Mouse (Mus musculus) embryonic fibroblast, embryonic 13.5 days (primary cell): ENCODE results near the gene Vamp4. TPM values are rescaled to one million over a fixed set of nuclear protein-coding genes. Genes with fewer than 3 reads are reported as not detected.
"Not testable (repeated sequence)": the region's sequence is repeated elsewhere in the genome, so short reads cannot be mapped to it uniquely, and the experiment has no call there.

ENCODE experiments used
- H3K27ac ChIP-seq: 2 replicates; pipeline ENCODE4 v1.5.1; 2012; ENCODE audit warnings: low read length, control low read depth, inconsistent platforms; ENCODE audit not compliant: insufficient read depth
- H3K4me1 ChIP-seq: 2 replicates; pipeline ENCODE4 v1.6.1; 2011; ENCODE audit warnings: low read length; ENCODE audit not compliant: control insufficient read depth, insufficient read depth
- H3K4me3 ChIP-seq: 2 replicates; pipeline ENCODE4 v1.5.1; 2011; ENCODE audit warnings: mild to moderate bottlenecking, control low read depth, low read length; ENCODE audit not compliant: insufficient read depth
- CTCF ChIP-seq: IDR thresholded peaks from 2 replicates; pipeline ENCODE4 v1.5.1; 2011; ENCODE audit warnings: mild to moderate bottlenecking, control low read depth, low read length, moderate library complexity, borderline replicate concordance; ENCODE audit not compliant: insufficient read depth
- POLR2A ChIP-seq: IDR thresholded peaks from 2 replicates; pipeline ENCODE4 v1.6.1; 2011; ENCODE audit warnings: low read depth, mild to moderate bottlenecking, control low read depth, low read length, moderate library complexity
- polyA plus RNA-seq: library from polyadenylated mRNA; stranded (reverse); fragments of >200 nt; gene quantifications from 2 replicates; pipeline ENCODE4 v1.2.4, GENCODE M21; 2011; ENCODE audit warnings: low read depth; ENCODE audit not compliant: missing spikeins, insufficient read length

Gene Vamp4
- polyA plus RNA-seq, 1 experiment: 54.9 TPM

DNA sequence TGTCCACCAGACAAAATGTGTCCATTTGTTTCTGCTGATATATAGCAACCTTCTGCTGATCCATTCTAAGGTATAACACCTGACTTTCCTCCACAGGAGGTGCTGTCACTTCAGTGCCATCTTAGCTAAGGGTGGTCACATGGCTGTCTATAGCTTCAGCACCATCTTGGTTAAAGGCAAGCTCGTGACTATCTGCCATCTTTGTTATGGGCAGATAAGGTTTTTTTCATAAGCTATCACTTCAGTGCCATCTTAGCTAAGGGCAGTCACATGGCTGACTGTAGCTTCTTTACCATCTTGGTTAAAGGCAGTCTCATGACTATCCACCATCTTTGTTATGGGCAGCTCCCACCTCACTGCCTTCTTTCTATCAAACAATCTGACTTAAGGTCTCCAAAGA lies 45.2 kb downstream of the Vamp4 start:
- no peak overlapping the region for H3K27ac ChIP-seq
- no peak for TF ChIP-seq CTCF
- TF ChIP-seq POLR2A: no peak
- no peaks in the 10 kb centered on the region for H3K4me1 ChIP-seq
- no peak overlapping the region for H3K4me3 ChIP-seq

DNA sequence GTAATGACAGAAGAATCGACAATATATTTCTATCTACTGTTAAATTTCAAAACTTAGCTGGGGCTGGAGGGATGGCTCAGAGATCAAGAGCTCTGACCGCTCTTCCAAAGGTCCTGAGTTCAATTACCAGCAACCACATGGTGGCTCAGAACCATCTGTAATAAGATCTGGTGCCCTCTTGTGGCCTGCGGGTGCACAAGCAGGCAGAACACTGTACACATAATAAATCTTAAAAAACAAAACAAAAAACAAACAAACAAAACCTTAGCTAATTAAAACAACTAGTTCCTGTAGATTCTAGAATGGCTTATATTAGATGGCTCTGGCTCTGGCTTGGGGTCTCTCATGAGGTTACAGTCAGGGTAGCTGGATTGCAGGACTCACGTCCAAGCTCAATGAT lies 50.2 kb downstream of the Vamp4 start:
- TF ChIP-seq POLR2A (no peak), CTCF (peak; percentile 22; the same call in 1 of the 2 replicates)
- Histone ChIP-seq H3K4me3 (no peak overlapping the region), H3K4me1 (no peaks in the 10 kb centered on the region), H3K27ac (no peak overlapping the region)

DNA sequence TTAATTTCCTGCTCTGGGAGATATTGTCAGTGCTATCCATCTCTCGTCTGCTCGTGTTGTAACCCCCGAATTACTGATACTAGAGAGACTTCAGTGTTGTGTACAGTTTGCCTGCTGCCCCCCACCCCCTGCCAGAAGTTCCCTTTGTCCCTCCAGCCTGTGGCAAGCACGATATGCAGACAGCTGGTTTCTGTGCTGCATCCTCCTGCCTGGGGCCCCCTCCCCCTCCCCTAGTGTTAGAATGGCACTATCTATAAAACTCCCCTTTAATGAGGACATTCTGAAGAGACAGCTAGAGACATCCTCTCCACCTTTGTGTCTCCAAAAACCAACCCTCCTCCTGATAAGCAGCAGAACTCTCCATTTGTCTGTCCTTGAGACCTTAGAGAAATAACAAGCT lies 53.6 kb downstream of the Vamp4 start:
- TF ChIP-seq POLR2A (no peak), CTCF (no peak)
- H3K27ac ChIP-seq: no peak overlapping the region
- H3K4me3 ChIP-seq: no peak overlapping the region
- H3K4me1 ChIP-seq: no peaks in the 10 kb centered on the region

DNA sequence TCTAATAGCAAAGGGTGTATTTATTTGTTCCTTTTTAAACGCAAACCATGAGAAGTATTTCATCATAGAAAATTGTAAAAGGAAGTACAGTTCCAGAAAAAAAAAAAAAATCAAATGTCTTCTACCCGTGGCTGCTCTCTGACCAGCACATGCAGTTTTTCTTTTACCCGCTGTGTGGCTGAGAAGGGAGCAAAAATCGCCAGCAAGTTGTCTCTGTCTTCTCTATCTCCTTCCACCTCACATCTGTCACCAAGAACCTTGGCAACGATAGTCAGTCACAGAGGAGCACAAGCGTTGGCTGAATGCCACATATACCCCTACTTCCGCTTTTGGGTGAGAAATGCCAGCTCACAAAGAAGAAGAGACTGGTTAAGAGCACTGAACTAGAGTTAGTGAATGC lies 54.9 kb downstream of the Vamp4 start:
- Histone ChIP-seq H3K4me1 (no peaks in the 10 kb centered on the region), H3K27ac (no peak overlapping the region), H3K4me3 (no peak overlapping the region)
- TF ChIP-seq POLR2A (no peak), CTCF (no peak)

DNA sequence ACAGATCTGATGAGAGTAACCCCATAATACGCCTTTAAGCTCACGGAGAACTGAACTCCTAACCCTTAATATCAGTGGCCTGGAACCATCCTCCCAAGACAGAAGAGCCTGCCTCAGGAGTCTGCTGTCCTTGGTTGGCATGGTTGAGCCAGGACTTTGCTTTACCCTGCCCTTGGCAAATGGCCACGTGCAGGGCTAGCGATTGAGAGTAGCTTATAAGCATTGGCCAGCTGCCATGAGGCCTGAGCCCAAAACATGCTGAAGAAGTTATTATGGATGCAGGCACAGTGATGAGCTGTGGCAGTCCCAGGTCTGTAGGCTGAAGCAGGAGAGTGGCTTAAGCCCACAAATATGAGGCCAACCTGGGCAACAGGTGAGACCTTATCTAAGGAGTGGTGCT lies 57.5 kb downstream of the Vamp4 start:
- not testable (repeated sequence) for H3K4me3 ChIP-seq, H3K27ac ChIP-seq, H3K4me1 ChIP-seq

DNA sequence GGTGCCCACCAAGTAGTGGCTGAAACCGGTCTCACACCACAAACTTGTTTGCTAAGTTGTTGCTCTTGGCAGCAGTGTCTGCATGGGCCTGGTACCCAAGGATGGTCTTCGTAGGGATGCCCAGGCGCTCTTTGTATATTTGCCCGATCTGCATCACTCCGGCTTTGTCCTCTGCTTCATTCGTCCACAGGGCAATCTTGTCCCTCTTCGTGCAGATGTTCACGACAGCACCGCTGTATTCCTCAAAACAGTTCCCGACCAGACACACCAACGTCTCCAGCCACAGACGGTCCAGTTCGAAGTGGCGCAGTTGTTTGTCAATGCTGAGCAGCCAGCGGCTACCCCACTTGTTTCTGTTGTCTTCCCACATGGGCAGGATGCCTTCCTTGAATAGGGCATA lies 58.0 kb downstream of the Vamp4 start:
- not testable (repeated sequence) for H3K27ac ChIP-seq, H3K4me3 ChIP-seq, H3K4me1 ChIP-seq

DNA sequence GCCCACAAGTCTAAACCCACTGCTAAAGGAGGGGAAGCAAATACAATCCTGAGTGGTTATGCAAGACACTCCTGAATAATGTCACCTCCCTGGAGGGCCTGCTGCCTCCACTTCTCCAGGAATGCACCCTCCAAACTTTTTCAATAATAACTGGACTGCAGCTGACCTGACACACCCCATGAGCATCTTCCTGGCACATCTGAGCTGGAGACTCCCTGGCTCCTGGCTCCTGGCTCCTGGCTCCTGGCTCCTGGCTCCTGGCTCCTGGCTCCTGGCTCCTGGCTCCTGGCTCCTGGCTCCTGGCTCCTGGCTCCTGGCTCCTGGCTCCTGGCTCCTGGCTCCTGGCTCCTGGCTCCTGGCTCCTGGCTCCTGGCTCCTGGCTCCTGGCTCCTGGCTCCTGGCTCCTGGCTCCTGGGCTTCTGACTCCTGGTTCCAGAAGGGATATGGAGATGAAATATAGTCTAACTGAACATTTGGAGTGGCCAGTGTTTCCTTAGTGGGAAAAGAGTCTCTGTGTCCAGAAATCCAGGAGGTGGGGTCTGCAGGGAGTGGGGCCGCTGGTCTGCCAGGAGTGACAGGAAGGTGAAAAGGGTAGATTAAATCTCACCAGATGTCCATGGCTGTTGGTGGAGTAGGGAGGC lies 65.1 kb downstream of the Vamp4 start:
- not testable (repeated sequence) for H3K4me3 ChIP-seq, H3K4me1 ChIP-seq, H3K27ac ChIP-seq

DNA sequence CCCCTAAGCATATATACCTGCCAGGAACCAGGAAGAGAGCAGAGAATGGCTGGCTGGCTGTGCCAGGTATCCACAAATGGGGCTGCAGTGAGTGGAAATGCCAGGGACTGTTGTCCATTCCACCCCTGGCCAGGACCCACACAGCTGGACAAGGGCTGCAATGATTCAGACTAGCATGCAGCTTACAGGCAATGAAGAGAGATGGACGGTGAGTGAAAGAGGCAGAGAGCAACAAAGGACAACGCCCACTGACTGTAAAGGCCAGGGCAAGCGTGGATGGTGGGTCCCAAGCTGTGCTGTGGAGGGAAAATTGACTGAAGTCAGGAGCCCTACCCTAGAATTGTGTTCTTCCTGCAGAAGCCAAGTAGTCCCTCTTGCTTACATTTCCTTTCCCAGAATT lies 66.2 kb downstream of the Vamp4 start:
- TF ChIP-seq POLR2A (no peak), CTCF (no peak)
- Histone ChIP-seq H3K27ac (no peak overlapping the region), H3K4me1 (no peaks in the 10 kb centered on the region), H3K4me3 (no peak overlapping the region)

DNA sequence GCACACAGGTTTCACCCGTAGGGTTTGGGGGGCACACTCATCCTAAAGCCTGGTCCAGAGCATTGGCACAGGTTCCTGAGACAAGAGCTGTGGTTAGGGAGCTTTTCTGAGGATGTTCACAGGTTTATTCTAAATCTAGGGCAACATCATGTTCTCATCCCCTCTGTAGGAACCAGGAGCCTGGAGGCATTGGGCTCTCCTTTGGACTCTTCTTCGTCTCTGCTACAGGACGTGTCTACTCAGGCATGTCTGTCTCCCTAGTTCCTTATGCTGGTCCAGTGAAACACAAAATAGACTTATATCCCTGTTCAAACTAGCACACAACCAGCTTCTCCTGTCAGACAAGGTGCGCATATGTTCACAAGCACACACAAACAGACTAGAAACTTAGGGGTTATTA lies 68.2 kb downstream of the Vamp4 start:
- TF ChIP-seq CTCF: no peak
- no peak for TF ChIP-seq POLR2A
- H3K4me3 ChIP-seq: no peak overlapping the region
- H3K27ac ChIP-seq: no peak overlapping the region
- no peaks in the 10 kb centered on the region for H3K4me1 ChIP-seq

DNA sequence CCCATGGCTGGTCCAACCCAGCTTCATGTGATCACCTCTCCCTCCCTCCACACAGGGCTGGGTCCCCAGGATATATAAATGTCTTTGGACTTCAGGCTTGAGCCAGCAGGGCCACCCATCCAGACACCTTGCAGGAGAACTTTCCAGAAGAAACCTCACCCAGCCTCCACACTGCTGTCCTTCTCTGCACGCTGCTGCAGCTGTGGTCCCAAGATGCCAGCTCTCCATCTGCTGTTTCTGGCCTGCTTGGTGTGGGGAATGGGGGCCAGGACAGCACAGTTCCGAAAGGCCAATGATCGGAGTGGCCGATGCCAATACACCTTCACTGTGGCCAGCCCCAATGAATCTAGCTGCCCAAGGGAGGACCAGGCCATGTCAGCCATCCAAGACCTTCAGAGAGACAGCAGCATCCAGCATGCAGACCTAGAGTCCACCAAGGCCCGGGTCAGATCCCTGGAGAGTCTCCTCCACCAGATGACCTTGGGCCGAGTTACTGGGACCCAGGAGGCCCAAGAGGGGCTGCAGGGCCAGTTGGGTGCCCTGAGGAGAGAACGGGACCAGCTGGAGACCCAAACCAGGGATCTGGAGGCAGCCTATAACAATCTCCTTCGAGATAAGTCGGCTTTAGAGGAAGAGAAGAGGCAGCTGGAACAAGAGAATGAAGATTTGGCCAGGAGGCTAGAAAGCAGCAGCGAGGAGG lies 68.9 kb downstream of the Vamp4 start, which contains the start of gene Myoc:
Myoc (plus strand) TSS at position 105 of the 700 bp plus-strand sequence.
- TF ChIP-seq POLR2A: no peak
- TF ChIP-seq CTCF: no peak
- no peak within 1 kb of the TSS for H3K27ac ChIP-seq
- no peaks in the 10 kb centered on the region for H3K4me1 ChIP-seq
- H3K4me3 ChIP-seq: no peak within 1 kb of the TSS

DNA sequence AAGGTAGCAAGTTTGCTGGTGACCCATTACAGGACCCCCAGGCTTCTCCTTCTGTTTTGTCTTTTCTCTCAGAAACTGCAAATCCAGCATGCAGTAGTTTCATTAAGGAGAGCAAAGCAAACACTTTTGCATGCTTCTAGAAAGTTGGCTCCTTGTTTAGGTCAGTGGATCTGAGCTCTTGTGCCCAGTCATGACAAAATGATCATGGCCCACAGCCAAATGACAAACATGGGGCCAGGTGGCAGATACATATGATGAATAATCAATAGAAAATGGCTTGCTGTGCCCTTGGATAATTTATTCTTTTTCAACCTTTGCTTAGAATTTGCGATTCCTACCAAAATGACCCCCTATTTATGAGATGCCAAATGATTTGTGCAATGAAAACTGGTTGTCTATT lies 69.5 kb downstream of the Vamp4 start:
- Histone ChIP-seq H3K27ac (no peak overlapping the region), H3K4me3 (no peak overlapping the region), H3K4me1 (no peaks in the 10 kb centered on the region)
- TF ChIP-seq POLR2A (no peak), CTCF (no peak)
